Mouse (Mus musculus) frontal cortex, postnatal 14 days (tissue): ENCODE measurements around the gene Urah.

ENCODE experiments used
- DNase-seq, 2 experiments: peaks; one replicate each; pipeline ENCODE4 v3.0.0; 2022; ENCODE audit warnings: low spot score in 2 of 2

The Urah gene

DNA sequence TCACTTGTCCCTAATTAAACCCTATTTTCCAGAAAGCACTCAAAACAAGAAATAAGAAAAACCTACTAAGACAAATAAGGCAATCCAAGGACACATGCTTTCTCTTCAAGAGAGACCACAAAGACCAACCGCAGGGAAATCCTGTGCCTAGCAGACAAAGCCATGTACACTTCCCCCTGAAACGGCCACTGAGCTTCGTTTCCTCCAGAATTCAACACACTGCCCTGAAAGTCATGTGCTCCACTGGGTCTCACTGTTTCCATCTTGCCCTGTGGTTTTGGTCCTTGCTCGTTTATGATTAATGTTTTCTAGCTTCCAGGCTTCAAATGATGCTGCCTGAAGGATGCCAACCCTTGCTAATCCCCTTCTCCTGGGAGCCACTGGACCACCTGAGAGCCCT is 39.4 kb downstream of the Urah start:
- no peak for DNase-seq

GRCm38 (mm10) chr7:140877364-140877763 is 42.5 kb downstream of the Urah start:
- no peak for DNase-seq

DNA sequence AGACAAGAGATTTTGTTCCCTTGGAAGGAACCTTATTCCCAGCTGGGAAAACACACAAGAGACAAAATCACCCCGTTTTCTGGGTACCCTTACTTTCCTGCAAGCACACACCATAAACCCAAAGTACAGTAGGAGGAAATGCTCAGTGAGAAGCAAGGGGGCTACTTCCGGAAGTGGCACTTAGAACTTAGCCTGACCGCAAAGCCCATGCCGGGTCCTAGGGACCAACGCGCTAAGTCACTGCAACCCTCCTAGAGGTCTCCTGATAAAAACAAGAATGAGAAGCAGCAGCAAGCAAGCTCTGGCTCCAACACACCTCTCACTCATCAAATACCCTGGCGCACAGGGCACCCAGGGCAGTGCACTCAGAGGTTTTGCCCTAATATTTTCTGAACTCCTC is 44.5 kb downstream of the Urah start:
- DNase-seq, result no peak

- DNase-seq, result no peak
These were observed 45.6 kb downstream of the Urah start for GRCm38 (mm10) chr7:140880419-140880818.

- DNase-seq, result no peak
These were observed 46.2 kb downstream of the Urah start for GRCm38 (mm10) chr7:140880865-140881515.

DNA sequence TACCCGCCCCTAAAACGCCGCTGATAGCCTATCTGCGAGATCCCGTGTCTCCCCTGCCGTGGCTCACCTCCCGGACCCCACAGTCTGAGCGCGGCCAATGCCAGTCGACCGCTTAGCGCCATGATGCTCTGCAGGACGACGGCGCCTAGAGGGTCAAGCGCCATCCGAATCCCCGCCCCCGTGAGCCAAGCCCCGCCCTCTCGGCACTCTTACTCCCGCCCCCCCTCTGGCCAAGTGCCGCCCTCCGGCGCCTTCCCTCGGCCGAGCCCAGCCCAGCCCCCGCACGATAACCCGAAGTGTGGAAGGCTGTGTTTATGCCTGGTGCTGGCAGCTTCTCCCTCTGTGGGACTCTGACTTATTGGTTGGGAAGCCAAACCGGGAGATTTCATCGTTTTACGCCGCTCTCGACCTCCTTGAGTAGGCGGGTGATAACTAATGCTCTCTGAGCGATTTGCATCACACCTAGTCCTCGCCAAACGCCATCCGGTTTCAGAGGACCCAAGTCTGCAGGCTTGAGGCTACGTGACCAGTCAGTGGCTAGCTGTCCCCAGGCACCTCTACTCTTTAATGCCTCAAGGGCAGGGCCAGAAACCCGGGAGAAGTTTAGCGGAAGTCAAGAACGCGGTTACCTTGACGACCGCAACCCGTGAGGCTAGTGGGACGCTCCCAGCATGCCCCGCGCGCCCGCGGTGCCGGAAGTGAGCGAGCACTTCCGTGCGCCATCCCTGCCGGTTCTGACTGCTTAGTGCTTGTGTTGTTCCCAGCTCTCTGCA is 47.1 kb downstream of the Urah start, which contains the start of the genes Psmd13 and Sirt3:
TSS of gene Psmd13 (plus strand) at position 273 of the 773 bp plus-strand sequence.
TSS of gene Sirt3 (minus strand) at position 614 of the 773 bp plus-strand sequence.
- DNase-seq, result peak; percentile 89 to 91

GRCm38 (mm10) chr7:140882469-140882803 is 47.6 kb downstream of the Urah start:
- no peak for DNase-seq
